Mouse (Mus musculus): Measurements from ENCODE around the gene Capn2. TPM values are rescaled to one million over a fixed set of nuclear protein-coding genes. Genes with fewer than 3 reads are reported as not detected.

Gene Capn2
- total RNA-seq, 2 experiments from 2014 or later = 79.3 to 94.3 TPM

DNA sequence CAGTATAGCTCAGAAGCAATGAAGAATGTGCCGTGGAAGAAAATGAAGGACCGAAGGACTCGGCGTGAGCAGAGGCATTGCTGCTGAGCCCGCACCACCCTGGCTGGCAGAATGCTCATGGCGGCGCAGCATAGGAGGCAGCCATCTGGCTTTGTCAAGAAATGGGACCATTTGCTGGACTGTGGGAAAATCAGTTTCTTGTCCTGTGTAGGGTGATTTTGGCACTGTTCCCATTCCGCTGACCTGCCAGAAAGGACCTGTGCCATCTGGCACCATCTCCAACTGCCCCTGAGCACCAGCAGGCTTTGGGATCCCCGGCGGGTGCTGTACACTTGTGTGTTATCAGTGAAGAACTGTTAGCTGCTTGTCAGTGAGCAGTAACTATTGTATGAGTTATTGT lies 55.6 kb downstream of the Capn2 start:
- peak; percentile 72 for DNase-seq

DNA sequence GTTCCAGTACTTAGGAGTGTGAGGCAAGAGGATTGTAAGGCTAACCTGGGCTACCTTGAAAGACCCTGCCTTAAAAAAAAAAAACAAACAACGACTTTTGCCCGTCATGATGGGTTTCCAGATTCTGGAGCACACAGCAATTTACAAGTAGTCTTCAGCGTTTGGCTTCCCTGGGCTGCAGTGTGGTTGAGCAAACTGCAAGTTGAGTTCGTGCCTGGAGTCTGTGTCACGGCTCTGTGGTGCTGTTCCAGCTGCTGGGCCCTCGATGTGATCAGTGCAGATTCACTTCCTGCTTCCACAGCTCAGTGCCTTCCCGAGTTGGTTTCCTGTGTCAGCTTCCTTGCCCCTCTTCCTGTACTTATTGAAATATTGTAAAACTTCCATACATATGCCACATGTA lies 56.1 kb downstream of the Capn2 start:
- DNase-seq = peak; percentile 22

DNA sequence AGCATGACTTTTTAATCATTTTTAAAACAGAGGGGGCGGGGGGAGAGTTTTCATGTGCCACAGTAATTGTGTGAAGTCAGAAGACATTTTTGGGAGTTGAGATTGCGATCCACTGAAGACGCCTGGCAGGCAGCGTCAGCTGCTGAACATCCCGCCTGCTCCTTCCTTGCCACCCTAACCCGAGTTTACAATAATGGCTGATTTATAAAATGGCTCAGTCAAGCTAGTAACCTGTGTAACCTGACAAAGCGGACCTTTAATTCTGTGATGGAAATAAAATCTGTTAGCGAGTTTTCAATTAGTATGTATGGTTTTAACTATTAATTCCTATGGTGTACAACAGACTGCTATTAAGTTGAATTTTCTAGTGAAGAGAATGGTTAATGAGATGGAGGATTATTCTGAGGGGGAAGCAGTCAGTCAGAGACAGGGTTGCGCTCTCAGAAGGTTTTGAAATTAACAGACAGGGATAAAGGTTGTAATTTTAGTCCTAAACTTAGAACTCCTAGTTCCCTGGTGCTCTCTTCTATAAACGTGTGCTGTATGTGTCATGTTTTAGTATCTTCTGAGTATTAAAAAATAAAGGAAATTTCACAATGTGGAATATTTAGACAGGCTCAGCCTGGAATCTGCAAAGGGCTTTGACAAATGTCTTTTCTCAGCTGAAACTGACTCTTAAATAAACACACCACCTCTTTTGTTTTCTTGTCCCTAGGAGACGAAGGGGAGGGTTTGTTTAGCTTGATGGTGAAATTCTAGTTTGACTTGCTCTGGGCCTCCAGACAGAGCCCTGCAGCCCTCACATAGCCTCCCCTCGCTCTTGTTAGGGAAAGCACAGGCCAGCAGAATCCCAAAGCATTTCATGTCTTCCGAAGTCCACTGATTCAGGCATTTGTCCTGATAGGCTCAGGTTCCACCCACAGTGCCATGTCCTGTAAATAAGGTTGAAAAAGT lies 56.8 kb downstream of the Capn2 start:
- no peak for DNase-seq

DNA sequence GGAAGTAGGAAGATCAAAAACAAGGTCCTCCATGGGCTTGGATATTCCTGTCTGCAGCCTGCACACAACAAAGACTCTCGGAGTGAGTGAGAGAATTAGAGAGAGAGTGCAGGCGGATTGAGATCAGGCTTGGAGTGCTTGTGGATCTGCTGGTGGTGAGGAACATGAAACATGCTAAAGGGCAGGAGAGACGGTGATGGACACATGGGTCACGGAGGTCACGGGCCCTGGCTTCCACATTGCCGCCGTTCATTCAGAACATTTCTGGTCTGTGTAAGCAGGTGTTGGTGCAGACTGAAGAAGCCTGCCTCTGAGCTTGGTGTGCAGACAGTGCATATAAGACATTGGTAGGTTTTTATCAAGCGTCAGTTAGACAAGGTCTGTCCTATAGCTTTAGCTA lies 58.0 kb downstream of the Capn2 start:
- no peak for DNase-seq

DNA sequence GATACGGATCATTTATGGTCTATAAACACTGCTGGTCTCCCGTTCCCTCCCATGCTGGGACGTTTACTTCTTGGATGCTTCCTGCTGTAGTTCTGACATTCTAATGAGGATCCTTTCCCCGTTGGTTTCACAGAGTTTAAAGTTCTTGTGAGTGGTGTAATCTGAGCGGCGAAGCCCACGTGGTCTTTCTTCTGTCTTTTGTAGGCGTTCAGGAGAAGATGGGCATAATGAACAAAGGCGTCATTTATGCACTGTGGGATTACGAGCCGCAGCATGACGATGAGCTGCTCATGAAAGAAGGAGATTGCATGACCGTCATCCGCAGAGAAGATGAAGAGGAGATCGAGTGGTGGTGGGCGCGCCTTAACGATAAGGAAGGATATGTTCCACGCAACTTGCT lies 58.9 kb downstream of the Capn2 start:
- no peak for DNase-seq

DNA sequence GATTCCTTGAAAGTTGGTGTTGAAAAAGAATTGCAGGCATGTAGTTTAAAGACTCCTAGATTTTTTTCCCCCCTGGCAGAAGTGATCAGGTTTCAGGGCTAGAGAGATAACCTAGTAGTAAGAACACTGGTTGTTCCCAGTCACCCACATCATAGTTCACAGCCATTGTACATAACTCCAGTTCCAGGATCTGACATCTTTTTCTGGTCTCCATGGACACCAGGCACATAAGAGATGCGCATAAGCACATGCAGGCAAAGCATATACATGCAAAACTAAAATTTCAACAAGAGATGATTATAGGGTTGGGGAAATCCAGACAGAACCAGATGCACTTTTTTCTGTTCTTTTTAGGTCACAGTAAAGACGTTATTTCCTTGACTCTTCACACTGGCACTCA lies 62.3 kb downstream of the Capn2 start:
- no peak for DNase-seq

DNA sequence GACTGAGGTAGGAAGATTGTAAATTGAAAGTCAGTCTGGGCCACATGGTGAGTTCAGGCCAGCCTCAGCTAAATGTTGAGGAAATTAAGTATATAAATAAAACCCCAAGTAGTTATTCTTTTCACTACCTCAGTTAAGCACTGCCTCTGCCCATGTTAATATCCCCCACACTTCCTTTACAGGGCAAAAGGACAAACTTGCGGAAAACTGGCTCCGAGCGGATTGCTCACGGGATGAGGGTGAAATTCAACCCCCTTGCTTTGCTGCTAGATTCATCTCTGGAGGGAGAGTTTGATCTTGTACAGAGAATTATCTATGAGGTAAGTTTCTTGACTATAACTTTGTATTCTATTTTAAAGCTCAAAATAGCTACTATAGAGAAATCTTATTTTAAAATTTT lies 64.9 kb downstream of the Capn2 start:
- no peak for DNase-seq

DNA sequence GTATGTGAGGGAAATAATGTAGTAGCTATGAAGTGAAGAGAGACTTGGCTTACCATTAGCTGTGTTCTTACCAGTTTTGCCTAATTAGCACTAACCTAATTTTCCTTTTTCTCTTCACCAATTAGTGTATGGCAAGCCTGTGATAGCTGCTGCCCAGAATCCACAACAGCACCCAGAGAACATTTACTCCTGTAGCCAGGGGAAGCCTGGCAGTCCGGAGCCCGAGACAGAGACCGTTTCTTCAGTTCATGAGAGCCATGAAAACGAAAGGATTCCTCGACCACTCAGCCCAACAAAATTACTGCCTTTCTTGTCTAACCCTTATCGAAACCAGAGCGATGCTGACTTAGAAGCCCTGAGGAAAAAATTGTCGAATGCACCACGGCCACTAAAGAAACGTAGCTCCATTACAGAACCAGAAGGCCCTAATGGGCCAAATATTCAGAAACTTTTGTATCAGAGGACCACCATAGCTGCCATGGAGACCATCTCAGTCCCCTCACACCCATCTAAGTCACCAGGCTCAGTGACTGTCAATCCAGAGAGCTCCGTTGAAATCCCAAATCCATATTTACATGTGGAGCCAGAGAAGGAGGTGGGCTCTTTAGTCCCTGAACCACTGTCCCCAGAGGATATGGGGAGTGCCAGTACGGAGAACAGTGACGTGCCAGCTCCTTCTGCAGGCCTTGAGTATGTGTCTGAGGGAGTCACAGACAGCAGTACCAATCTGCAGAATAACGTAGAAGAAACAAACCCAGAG lies 69.0 kb downstream of the Capn2 start:
- DNase-seq = no peak

DNA sequence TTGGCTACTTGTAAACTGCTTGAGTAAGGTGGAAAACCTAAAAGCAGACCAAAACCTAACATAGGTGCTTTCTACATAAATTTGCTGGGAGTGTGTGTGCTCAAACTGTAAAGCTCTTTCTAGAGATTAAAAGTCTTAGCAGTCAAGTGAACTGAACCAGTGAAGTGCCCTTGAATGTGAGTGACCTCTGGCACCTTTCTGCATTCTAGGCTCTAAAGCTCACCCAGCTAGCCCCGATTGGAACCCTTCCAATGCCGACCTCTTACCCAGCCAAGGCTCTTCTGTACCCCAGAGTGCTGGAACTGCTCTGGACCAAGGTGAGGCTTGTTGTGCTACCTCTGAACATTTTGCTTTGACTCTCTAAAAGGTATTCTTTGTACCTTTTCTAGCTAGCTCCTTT lies 73.3 kb downstream of the Capn2 start:
- peak; percentile 46 for DNase-seq

DNA sequence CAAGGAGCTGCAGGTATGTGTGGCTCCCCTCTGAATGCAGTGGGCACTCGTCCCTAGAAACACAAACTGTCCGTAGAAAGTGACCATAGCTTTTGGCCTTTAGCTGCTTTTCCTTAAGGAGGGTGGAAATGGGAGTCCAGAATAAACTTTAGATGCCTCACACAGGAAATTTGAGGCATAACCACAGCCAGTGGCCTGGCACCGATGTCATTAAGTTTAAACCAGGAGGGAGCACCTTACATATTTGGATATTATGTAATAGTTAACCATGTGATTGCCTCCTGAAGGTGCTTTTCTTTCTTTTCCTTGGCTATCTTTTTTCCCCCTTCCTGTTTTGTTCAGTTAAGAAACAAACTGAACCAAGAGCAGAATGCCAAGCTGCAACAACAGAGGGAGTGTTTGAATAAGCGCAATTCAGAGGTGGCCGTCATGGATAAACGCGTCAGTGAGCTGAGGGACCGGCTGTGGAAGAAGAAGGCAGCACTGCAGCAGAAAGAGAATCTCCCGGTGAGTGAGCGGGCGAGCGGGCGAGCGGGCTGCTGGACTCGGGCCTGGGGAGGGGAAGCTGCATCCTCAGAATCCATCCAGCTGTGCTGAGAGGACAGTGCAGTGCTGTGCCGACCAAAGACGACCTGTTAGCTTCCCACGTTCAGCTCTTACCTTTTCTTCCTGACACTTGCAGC lies 75.5 kb downstream of the Capn2 start:
- DNase-seq = no peak

DNA sequence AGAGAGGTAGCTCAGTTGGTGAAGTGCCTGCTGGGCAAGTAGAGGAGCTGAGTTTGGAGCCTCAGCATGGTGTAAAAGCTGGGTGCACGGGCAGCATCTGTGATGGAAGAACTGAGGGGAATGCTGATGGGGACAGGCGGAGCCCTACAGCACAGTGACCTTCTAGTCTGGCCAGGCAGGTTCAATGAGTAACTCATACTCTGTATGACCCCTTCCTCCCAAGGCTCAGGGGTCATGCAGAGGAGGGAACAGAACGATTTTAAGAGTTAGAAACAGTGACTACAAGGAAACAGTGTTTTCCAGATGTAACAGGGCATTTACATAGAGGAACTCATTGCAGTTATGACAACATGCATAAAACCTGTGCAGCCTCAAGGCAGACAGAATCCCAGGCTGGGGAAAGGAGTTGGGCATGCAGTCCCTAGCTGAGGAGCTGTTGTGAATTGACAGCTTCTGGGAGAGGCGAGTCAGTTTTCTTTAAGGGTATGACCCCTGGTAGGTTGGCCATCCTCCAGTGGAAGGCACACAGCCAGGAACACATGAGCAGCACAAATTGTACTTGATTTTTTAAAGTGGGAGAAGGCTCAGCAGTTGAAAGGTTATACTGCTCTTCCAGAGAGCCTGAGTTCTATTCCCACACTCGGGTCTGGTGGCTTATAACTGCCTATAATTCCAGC lies 77.7 kb downstream of the Capn2 start:
- DNase-seq = peak; percentile 83

DNA sequence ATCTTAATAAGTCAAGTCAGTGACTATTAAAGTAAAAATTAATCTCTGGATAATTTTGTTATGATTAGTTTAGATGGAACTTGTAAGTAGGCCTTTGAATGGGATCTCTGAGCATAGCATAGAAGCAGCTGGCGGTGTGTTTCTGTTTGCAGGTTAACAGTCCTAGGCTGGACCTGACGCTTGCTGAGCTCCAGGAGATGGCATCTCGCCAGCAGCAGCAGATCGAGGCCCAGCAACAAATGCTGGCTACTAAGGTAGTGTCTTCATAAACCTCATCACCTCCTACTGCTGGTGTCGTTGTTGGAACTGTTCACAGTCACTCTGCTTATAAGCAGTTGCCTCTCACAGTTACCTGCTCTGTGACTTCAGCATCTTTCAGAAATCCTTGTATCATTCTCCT lies 80.7 kb downstream of the Capn2 start:
- no peak for DNase-seq

DNA sequence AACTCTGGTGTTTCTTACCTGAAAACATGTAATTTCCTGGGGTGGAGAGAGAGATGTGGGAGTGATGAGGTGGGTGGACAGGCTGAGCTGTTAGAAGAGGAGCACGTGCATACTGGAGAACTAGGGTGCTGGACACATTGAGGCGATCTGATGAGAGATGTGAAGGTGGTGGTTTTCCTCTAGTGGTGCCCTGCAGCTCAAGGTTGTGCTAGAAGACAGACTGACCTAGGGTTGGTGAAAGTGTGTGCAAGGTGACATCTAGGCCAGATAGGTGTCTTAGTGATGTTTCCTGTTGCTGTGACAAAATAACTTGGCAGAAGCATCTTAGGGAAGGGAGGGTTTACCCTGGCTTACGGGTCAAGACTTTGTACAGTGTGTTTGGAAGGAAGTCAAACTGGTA lies 85.3 kb downstream of the Capn2 start:
- DNase-seq = no peak

DNA sequence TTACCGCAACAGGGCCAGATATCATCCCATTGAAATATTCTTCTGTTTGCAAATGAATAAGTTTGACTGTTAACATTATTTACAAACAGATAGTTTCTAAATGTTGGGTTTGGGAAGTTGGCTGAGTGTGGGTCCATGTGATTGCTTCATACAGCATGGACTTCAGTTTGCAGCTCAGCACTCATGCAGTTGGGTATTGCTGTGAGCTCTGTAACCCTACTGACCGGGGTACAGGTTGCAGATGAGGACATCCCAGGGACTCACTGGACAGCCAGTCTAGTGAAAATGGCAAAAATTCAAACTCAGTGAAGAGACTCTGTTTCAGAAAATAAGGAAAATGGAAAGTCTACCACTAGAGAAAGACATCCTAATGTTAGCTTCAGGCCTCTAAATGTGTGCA lies 86.7 kb downstream of the Capn2 start:
- no peak for DNase-seq

DNA sequence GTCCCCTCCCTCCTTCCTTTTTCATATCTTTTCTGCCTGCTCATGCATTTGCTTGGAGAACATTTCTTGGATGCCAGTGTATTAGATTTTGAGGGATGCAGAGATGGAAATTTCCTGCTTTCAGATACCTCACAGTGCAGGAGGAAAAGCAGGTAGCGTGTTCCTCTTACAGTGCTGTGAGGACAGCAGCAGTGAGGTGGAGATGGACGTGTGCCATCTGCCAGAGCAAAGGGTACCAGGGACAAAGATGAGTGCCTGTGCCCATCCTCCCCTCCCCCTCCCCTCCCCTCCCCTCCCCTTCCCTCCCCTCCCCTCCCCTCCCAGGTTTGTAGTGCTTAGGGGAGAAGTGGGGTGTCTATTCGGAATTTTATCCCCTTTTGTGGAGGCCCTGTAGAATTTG lies 87.6 kb downstream of the Capn2 start:
- DNase-seq = no peak

DNA sequence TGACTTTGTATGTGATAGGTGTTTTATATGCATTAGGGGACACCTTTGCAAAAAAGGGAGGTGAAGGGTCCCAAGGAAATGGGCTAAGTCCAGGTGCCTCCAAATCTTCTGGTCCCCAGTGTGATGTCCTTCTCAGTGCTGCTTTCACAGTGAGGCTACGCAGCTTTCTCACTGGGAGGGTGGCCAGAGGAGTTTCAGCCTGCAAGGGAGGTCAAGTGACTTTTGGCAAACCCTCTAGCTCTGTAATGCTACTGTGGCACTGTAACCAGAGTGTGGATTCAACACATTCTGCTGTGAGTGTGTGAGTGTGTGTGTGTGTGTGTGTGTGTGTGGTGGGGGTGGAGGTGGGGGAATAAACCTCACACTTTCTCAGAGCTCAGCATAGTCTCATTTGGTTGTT lies 90.0 kb downstream of the Capn2 start:
- DNase-seq = peak; percentile 74

DNA sequence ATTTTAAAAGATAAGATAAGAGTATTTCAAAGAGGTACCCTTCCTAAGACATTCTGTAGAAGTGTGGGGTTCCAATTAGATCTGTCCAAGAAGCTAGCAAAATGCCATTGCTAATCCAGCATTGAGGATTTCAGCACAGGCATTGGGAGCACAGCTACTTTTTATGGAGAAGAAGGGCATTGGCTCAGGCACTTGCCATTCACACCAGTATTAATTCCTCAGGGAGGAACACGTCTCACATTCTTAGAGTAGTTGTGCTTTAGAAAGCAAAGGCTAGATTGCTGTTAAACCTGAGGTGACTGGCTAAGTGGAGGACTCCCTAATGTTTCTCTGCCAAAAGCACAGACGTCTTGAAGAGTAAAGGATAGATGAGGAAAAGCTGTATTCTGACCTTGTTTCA lies 91.0 kb downstream of the Capn2 start:
- DNase-seq = peak; percentile 20

DNA sequence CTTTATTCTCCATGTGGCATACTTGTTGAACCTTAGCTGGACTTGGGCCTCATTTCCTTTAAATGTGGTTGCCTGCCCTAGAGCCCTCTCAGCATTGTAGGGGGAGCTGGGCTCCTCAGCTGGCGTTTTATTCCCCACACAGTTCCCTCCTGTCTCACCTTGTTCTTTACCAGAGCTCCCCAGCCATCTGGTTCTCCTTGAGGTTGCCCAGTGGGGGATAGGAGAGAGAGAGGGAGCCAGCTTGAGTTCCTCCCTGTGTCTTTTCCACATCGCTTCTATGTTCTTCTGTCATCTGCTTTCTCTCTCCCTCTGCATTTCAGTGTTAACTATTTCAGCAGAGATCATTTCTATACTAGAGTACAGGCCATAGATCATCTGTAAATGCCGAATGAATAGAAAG lies 92.2 kb downstream of the Capn2 start:
- DNase-seq = no peak

DNA sequence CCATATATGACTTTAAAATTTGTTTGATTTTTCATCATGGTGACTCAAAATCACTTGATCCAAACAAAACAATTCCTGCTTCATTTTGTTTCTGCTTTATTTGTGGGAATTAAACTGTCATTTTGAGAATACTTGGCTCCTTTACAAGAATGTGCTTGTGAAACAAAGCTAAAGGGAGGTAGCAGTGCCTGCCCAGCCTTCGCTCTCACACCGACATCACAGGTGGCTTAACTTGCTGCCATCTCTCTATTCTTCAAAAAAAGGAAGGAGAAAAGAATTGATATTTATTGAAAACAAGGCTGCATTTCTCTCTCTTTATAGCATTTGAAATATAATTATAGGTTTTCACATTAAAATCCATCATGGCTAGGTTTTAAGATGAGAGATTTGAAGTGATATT lies 93.1 kb downstream of the Capn2 start:
- DNase-seq = no peak

DNA sequence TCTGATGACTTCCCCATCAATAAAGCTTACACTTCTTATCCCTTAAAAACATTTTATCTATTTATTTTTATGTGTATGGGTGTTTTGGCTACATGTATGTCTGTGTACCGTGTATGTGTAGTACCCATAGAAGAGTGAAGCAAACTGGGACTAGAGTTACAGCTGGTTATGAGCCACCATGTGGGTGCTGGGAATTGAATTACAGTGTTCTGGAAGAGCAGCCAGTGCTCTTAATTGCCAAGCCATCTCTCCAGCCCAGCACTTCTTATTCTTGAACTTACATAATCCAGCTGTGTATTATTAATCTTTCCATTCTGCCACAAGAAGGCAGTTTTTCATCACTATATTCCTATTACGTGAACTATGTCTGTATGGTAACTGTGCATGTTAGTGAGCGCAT lies 97.9 kb downstream of the Capn2 start:
- no peak for DNase-seq

All from adrenal gland, postnatal 10 days (tissue).